Mouse (Mus musculus): ENCODE data around the gene Rbbp6. TPM values are rescaled to one million over a fixed set of nuclear protein-coding genes. Genes with fewer than 3 reads are reported as not detected.

Gene Rbbp6
- polyA plus RNA-seq, 1 experiment: 9.8 TPM

DNA sequence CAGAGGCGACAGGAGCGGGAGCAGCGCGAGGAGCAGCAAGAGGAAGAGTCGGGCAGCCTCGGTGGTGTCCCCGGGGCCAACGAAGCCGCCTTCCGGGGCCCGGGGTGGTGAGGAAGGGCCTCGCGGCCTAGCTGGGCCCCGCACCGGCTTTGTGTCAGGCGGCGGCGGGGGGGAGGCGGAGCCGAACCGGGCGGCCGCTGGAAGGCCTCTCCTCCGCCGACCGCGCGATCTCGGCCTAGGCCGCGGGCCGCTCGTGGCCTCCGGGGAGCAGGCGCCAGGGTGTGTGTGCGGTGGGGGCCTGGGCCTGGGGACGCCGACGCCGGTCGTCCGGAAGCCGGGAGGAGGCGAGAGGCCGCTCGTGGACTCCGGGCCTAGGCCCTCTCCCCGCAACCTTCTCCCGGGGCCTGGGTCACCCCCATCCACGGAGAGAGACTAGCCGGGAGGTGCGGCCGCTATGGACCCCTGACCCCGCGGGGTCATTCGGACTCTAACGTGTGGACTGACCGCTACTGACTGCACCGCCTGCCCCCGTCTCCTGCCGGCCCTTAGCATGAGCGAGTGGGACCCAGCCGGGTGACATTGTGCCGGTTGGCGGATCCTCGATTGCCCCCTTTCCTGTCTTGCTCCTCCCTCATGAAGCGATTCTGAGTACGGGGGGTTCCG lies 4.8 kb downstream of the Rbbp6 start:
- H3K36me3 ChIP-seq (ENCODE audit: control insufficient read depth, insufficient read depth): peaks cover under 1% of the 10 kb centered on the region
- peak overlapping the region; percentile 95 for H3K4me2 ChIP-seq (ENCODE audit: low read depth)
- TF ChIP-seq TCF12 (IDR thresholded peaks at IDR 0.05; ENCODE audit: insufficient read depth, poor library complexity, severe bottlenecking): no peak
- peak; percentile 28 for TF ChIP-seq POLR2A (IDR thresholded peaks at IDR 0.05; ENCODE audit: insufficient read length, low read depth)
- TF ChIP-seq MYOG (IDR thresholded peaks at IDR 0.05; ENCODE audit: control insufficient read depth in 1 of 3, insufficient read depth in 1 of 3, insufficient read length in 2 of 3, low read depth in 2 of 3): peak in 1 of 3 experiments; percentile 3
- H3K27me3 ChIP-seq (ENCODE audit: control insufficient read depth, insufficient read depth, insufficient read length): no peaks in the 10 kb centered on the region
- peak overlapping the region; percentile 89 for H3K4me3 ChIP-seq
- H3K79me2 ChIP-seq (ENCODE audit: control insufficient read depth, insufficient read depth): peaks cover 55% of the 10 kb centered on the region
- H3ac ChIP-seq (ENCODE audit: control insufficient read depth, insufficient read length): peak overlapping the region; percentile 86

DNA sequence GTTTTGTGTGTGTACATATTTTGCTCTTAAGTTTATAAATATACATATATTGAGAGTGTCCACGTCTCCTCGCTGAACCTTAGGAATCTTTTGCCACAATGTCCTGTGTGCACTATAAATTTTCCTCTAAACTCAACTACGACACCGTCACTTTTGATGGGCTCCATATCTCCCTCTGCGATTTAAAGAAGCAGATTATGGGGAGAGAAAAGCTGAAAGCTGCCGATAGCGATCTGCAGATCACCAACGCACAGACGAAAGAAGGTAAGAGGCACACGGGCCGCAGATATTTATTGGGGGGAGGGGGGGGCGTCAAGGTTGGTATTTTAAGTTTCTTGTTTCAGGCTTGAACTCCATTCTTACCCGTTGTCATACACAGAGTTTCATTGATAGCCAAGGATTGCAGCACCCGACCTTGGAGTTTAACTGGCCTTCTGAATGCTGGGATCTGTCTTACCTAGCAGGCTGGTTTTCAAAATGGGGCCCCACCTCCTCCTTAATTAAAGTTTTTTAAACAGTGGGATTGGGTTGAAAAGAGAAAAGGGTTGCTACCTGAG lies 5.5 kb downstream of the Rbbp6 start:
- H3K79me2 ChIP-seq (ENCODE audit: control insufficient read depth, insufficient read depth): peaks cover 62% of the 10 kb centered on the region
- peak overlapping the region; percentile 86 for H3ac ChIP-seq (ENCODE audit: control insufficient read depth, insufficient read length)
- no peak for TF ChIP-seq REST (IDR thresholded peaks at IDR 0.05; ENCODE audit: insufficient read depth, insufficient read length)
- TF ChIP-seq E2F4 (IDR thresholded peaks at IDR 0.05; ENCODE audit: insufficient read depth): no peak
- no peak for TF ChIP-seq TCF3 (IDR thresholded peaks at IDR 0.05; ENCODE audit: insufficient read length, low read depth)
- TF ChIP-seq USF1 (IDR thresholded peaks at IDR 0.05; ENCODE audit: low read depth): no peak
- TF ChIP-seq TCF12 (IDR thresholded peaks at IDR 0.05; ENCODE audit: insufficient read depth, poor library complexity, severe bottlenecking): no peak
- no peak for TF ChIP-seq MYOD1 (IDR thresholded peaks at IDR 0.05; ENCODE audit: control insufficient read depth in 1 of 3, insufficient read length in 2 of 3, low read depth in 2 of 3)
- TF ChIP-seq CEBPB (IDR thresholded peaks at IDR 0.05; ENCODE audit: insufficient read depth, poor library complexity, severe bottlenecking): no peak
- TF ChIP-seq POLR2AphosphoS2 (IDR thresholded peaks at IDR 0.05; ENCODE audit: insufficient read length, low read depth): no peak
- no peak for TF ChIP-seq MYOG (IDR thresholded peaks at IDR 0.05; ENCODE audit: control insufficient read depth in 1 of 3, insufficient read depth in 1 of 3, insufficient read length in 2 of 3, low read depth in 2 of 3)
- TF ChIP-seq MAX (IDR thresholded peaks at IDR 0.05; ENCODE audit: low read depth): no peak
- TF ChIP-seq SRF (IDR thresholded peaks at IDR 0.05; ENCODE audit: control insufficient read depth, insufficient read length, low read depth): no peak
- TF ChIP-seq POLR2A (IDR thresholded peaks at IDR 0.05; ENCODE audit: insufficient read length, low read depth): no peak
- H3K36me3 ChIP-seq (ENCODE audit: control insufficient read depth, insufficient read depth): peaks cover 8% of the 10 kb centered on the region
- H3K4me3 ChIP-seq: peak overlapping the region; percentile 89
- no peaks in the 10 kb centered on the region for H3K27me3 ChIP-seq (ENCODE audit: control insufficient read depth, insufficient read depth, insufficient read length)
- H3K4me2 ChIP-seq (ENCODE audit: low read depth): peak overlapping the region; percentile 95

DNA sequence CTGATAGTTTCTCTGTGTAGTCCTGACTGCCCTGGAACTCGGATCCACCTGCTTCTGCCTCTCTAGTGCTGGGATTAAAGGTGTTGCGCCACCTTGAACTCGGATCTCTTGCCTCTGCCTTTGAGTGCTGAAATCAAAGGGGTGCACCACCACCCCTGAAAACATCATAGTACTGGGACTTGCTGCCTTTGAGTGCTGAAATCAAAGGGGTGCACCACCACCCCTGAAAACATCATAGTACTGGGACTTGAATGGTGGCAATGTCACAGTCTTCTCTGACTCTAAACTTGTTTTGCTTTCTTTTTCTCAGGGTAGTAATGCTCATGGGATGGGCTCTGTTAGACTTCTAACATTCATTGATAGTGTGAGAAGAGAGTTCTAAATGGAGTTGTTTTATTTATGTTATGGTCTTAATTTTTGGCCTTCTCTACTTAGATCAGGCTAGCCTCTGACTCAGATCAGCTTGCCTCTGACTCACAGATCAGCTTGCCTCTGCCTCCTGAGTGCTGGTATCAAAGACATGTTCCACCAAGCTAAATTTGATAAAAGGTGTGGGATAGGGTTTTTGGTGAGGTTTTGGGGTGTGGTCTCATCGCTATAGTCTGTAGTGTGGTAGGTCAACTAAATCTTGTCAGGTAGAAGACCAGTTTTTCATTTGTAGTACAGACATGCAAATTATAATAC lies 6.7 kb downstream of the Rbbp6 start:
- TF ChIP-seq MAX (IDR thresholded peaks at IDR 0.05; ENCODE audit: low read depth) (no peak), REST (IDR thresholded peaks at IDR 0.05; ENCODE audit: insufficient read depth, insufficient read length) (no peak)
- Histone ChIP-seq H3K4me3 (peak overlapping the region; percentile 89), H3ac (ENCODE audit: control insufficient read depth, insufficient read length) (no peak overlapping the region)

DNA sequence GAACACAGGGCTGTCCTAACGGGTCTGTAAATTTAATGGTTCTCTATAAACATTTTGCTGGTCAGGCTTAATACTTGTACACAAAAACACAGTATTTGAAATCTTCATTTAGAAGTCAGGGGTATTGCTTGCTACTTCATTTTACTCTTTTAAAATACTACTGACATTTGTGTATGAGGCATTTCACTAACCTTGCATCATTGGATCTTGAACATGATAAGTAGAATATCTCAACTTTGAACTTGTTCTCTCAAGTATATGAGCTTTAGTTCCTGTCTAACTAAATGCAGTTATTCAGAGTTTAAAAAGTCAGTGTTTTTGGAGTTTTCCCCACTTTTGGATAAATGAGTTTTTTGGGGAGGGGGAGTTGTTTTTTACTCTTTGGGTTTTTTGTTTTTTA lies 14.0 kb downstream of the Rbbp6 start:
- no peak for TF ChIP-seq TCF3 (IDR thresholded peaks at IDR 0.05; ENCODE audit: insufficient read length, low read depth)
- TF ChIP-seq USF1 (IDR thresholded peaks at IDR 0.05; ENCODE audit: low read depth): no peak
- no peak for TF ChIP-seq MYOD1 (IDR thresholded peaks at IDR 0.05; ENCODE audit: control insufficient read depth in 1 of 3, insufficient read length in 2 of 3, low read depth in 2 of 3)
- TF ChIP-seq TCF12 (IDR thresholded peaks at IDR 0.05; ENCODE audit: insufficient read depth, poor library complexity, severe bottlenecking): no peak
- no peak for TF ChIP-seq MYOG (IDR thresholded peaks at IDR 0.05; ENCODE audit: control insufficient read depth in 1 of 3, insufficient read depth in 1 of 3, insufficient read length in 2 of 3, low read depth in 2 of 3)
- TF ChIP-seq SRF (IDR thresholded peaks at IDR 0.05; ENCODE audit: control insufficient read depth, insufficient read length, low read depth): no peak
- TF ChIP-seq MAX (IDR thresholded peaks at IDR 0.05; ENCODE audit: low read depth): no peak
- TF ChIP-seq POLR2A (IDR thresholded peaks at IDR 0.05; ENCODE audit: insufficient read length, low read depth): no peak
- TF ChIP-seq E2F4 (IDR thresholded peaks at IDR 0.05; ENCODE audit: insufficient read depth): no peak
- no peak for TF ChIP-seq REST (IDR thresholded peaks at IDR 0.05; ENCODE audit: insufficient read depth, insufficient read length)
- TF ChIP-seq POLR2AphosphoS2 (IDR thresholded peaks at IDR 0.05; ENCODE audit: insufficient read length, low read depth): no peak
- TF ChIP-seq CEBPB (IDR thresholded peaks at IDR 0.05; ENCODE audit: insufficient read depth, poor library complexity, severe bottlenecking): no peak
- H3K36me3 ChIP-seq (ENCODE audit: control insufficient read depth, insufficient read depth): peaks cover 73% of the 10 kb centered on the region

More for the DNA sequence above, 6.7 kb downstream of the Rbbp6 start:
- Histone ChIP-seq H3K36me3 (ENCODE audit: control insufficient read depth, insufficient read depth) (peaks cover 16% of the 10 kb centered on the region), H3K27me3 (ENCODE audit: control insufficient read depth, insufficient read depth, insufficient read length) (no peaks in the 10 kb centered on the region), H3K79me2 (ENCODE audit: control insufficient read depth, insufficient read depth) (peaks cover 74% of the 10 kb centered on the region), H3K4me2 (ENCODE audit: low read depth) (peak overlapping the region; percentile 95)

DNA sequence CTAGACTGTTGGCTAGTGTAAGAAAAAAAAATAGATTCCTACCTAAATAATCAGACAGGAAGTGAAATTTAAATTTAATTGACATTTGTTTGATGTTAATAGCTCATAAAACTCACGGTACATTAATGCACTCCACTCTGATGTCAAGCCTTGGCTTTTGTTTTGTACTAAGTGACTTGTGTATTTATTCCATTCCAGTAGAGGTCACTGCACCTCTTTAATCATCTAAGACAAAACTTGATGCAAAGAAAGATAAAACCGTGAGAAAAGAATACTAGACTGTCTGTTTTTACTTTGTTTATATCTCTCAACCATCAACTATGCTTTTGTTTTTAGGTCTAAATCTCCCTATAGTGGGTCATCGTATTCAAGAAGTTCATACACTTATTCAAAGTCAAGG lies 32.7 kb downstream of the Rbbp6 start:
- Histone ChIP-seq H3ac (ENCODE audit: control insufficient read depth, insufficient read length) (no peak overlapping the region), H3K79me2 (ENCODE audit: control insufficient read depth, insufficient read depth) (no peaks in the 10 kb centered on the region), H3K4me2 (ENCODE audit: low read depth) (no peak overlapping the region), H3K4me3 (no peak overlapping the region), H3K27me3 (ENCODE audit: control insufficient read depth, insufficient read depth, insufficient read length) (no peaks in the 10 kb centered on the region), H3K36me3 (ENCODE audit: control insufficient read depth, insufficient read depth) (peaks cover 77% of the 10 kb centered on the region)
- no peak for TF ChIP-seq POLR2A (IDR thresholded peaks at IDR 0.05; ENCODE audit: insufficient read length, low read depth)
- TF ChIP-seq REST (IDR thresholded peaks at IDR 0.05; ENCODE audit: insufficient read depth, insufficient read length): no peak
- no peak for TF ChIP-seq E2F4 (IDR thresholded peaks at IDR 0.05; ENCODE audit: insufficient read depth)
- TF ChIP-seq MAX (IDR thresholded peaks at IDR 0.05; ENCODE audit: low read depth): no peak
- TF ChIP-seq MYOG (IDR thresholded peaks at IDR 0.05; ENCODE audit: control insufficient read depth in 1 of 3, insufficient read depth in 1 of 3, insufficient read length in 2 of 3, low read depth in 2 of 3): no peak
- TF ChIP-seq USF1 (IDR thresholded peaks at IDR 0.05; ENCODE audit: low read depth): no peak
- no peak for TF ChIP-seq SRF (IDR thresholded peaks at IDR 0.05; ENCODE audit: control insufficient read depth, insufficient read length, low read depth)
- no peak for TF ChIP-seq POLR2AphosphoS2 (IDR thresholded peaks at IDR 0.05; ENCODE audit: insufficient read length, low read depth)
- TF ChIP-seq CEBPB (IDR thresholded peaks at IDR 0.05; ENCODE audit: insufficient read depth, poor library complexity, severe bottlenecking): no peak
- no peak for TF ChIP-seq TCF3 (IDR thresholded peaks at IDR 0.05; ENCODE audit: insufficient read length, low read depth)
- TF ChIP-seq TCF12 (IDR thresholded peaks at IDR 0.05; ENCODE audit: insufficient read depth, poor library complexity, severe bottlenecking): no peak

More for the DNA sequence above, 14.0 kb downstream of the Rbbp6 start:
- no peak overlapping the region for H3K4me2 ChIP-seq (ENCODE audit: low read depth)
- no peak overlapping the region for H3ac ChIP-seq (ENCODE audit: control insufficient read depth, insufficient read length)
- H3K27me3 ChIP-seq (ENCODE audit: control insufficient read depth, insufficient read depth, insufficient read length): no peaks in the 10 kb centered on the region
- H3K79me2 ChIP-seq (ENCODE audit: control insufficient read depth, insufficient read depth): peaks cover 87% of the 10 kb centered on the region
- no peak overlapping the region for H3K4me3 ChIP-seq
